Mouse (Mus musculus) liver, embryonic 11.5 days (tissue): ENCODE results near the gene Hopx. TPM values are rescaled to one million over a fixed set of nuclear protein-coding genes. Genes with fewer than 3 reads are reported as not detected.

Source experiments
- ATAC-seq: fragments of 200-750 bp; cut with Nextera tagmentation; replicated peaks from 2 replicates; pipeline ENCODE4 v1.8.0; 2017; ENCODE audit warnings: moderate number of reproducible peaks, mild to moderate bottlenecking, moderate TSS enrichment, moderate library complexity; ENCODE audit not compliant: low FRiP score
- DNase-seq: peaks from one replicate; pipeline ENCODE4 v3.0.0-alpha.2; 2017; ENCODE audit warnings: low spot score
- H3K27ac ChIP-seq: fragments of 300-500 bp; sonication (generic); 2 replicates; pipeline ENCODE4 v1.5.1; 2014; ENCODE audit warnings: mild to moderate bottlenecking, low read depth, low read length, control low read depth
- H3K27me3 ChIP-seq: fragments of 300-500 bp; sonication (generic); replicated peaks from 2 replicates; pipeline ENCODE4 v1.6.1; 2014; ENCODE audit warnings: low read length, mixed read lengths; ENCODE audit not compliant: control insufficient read depth, insufficient read depth
- H3K36me3 ChIP-seq: fragments of 300-500 bp; sonication (generic); 2 replicates; pipeline ENCODE4 v1.6.1; 2014; ENCODE audit warnings: mild to moderate bottlenecking, low read length, moderate library complexity, mixed read lengths; ENCODE audit not compliant: control insufficient read depth, insufficient read depth
- H3K4me1 ChIP-seq: fragments of 300-500 bp; sonication (generic); replicated peaks from 2 replicates; pipeline ENCODE4 v1.6.1; 2014; ENCODE audit warnings: low read length, mixed read lengths; ENCODE audit not compliant: control insufficient read depth, insufficient read depth
- H3K4me2 ChIP-seq: fragments of 300-500 bp; sonication (generic); 2 replicates; pipeline ENCODE4 v1.6.1; 2014; ENCODE audit warnings: mild to moderate bottlenecking, control low read depth, moderate library complexity
- H3K4me3 ChIP-seq: fragments of 300-500 bp; sonication (generic); 2 replicates; pipeline ENCODE4 v1.5.1; 2014; ENCODE audit warnings: low read depth, low read length, control low read depth
- H3K9ac ChIP-seq: fragments of 300-500 bp; sonication (generic); 2 replicates; pipeline ENCODE4 v1.6.1; 2014; ENCODE audit warnings: low read depth, low read length, control low read depth
- H3K9me3 ChIP-seq: fragments of 300-500 bp; sonication (generic); 2 replicates; pipeline ENCODE4 v1.6.1; 2016; ENCODE audit warnings: low read length, inconsistent platforms, mixed read lengths; ENCODE audit not compliant: control insufficient read depth
- WGBS: fragments of 180-500 bp; shearing (Covaris S2); extraction: QIAGEN DNeasy Blood & Tissue Kit; methylation state at CpG from one replicate; pipeline ENCODE4 v1.1.7; 2014; 5-methylcytosine and 5-hydroxymethylcytosine counted together
- polyA plus RNA-seq: library from polyadenylated mRNA; unstranded; fragments of >200 nt; fragmentation: Nextera tagmentation; extraction: Ambion mirVana; gene quantifications from 2 replicates; pipeline ENCODE4 v1.2.1, GENCODE M21; 2014

Gene Hopx
- polyA plus RNA-seq, 1 experiment from 2014 or later = 0.15 TPM

- no peaks in the 10 kb centered on the region for H3K27me3 ChIP-seq
- no peak overlapping the region for H3K9ac ChIP-seq
- no peak overlapping the region for H3K4me2 ChIP-seq
- DNase-seq (no peak), ATAC-seq (no peak)
- 45% methylated on average over 10 of the region's 10 CpGs for WGBS
- H3K36me3 ChIP-seq = no peaks in the 10 kb centered on the region
- H3K4me1 ChIP-seq = no peaks in the 10 kb centered on the region
- H3K4me3 ChIP-seq = no peak overlapping the region
- H3K9me3 ChIP-seq = no peaks in the 10 kb centered on the region
- no peak overlapping the region for H3K27ac ChIP-seq
Observed at GRCm38 (mm10) chr5:77060363-77060762, 54.6 kb downstream of the Hopx start.

- ATAC-seq (no peak), DNase-seq (no peak)
- Histone ChIP-seq H3K36me3 (no peaks in the 10 kb centered on the region), H3K27me3 (no peaks in the 10 kb centered on the region), H3K9me3 (no peaks in the 10 kb centered on the region), H3K27ac (no peak overlapping the region), H3K9ac (no peak overlapping the region), H3K4me1 (no peaks in the 10 kb centered on the region), H3K4me2 (no peak overlapping the region), H3K4me3 (no peak overlapping the region)
- 80% methylated on average over 12 of the region's 12 CpGs for WGBS
Observed at GRCm38 (mm10) chr5:77056881-77057440, 58.0 kb downstream of the Hopx start.

GRCm38 (mm10) chr5:77052616-77053015 is 62.3 kb downstream of the Hopx start:
- DNase-seq = no peak
- no peaks in the 10 kb centered on the region for H3K36me3 ChIP-seq
- WGBS = 87% methylated on average over 5 of the region's 5 CpGs
- H3K27me3 ChIP-seq = no peaks in the 10 kb centered on the region
- ATAC-seq = no peak
- H3K9ac ChIP-seq = no peak overlapping the region
- H3K27ac ChIP-seq = no peak overlapping the region
- no peak overlapping the region for H3K4me3 ChIP-seq
- no peaks in the 10 kb centered on the region for H3K9me3 ChIP-seq
- no peak overlapping the region for H3K4me2 ChIP-seq
- H3K4me1 ChIP-seq = no peaks in the 10 kb centered on the region

GRCm38 (mm10) chr5:77044362-77044761 is 70.6 kb downstream of the Hopx start:
- H3K36me3 ChIP-seq = no peaks in the 10 kb centered on the region
- 47% methylated on average over 5 of the region's 5 CpGs for WGBS
- no peak for DNase-seq

GRCm38 (mm10) chr5:77039391-77039790 is 75.5 kb downstream of the Hopx start:
- DNase-seq (no peak), ATAC-seq (no peak)
- no peak overlapping the region for H3K4me3 ChIP-seq
- no peaks in the 10 kb centered on the region for H3K9me3 ChIP-seq
- no peaks in the 10 kb centered on the region for H3K4me1 ChIP-seq
- H3K27me3 ChIP-seq = no peaks in the 10 kb centered on the region
- no peak overlapping the region for H3K9ac ChIP-seq
- H3K36me3 ChIP-seq = no peaks in the 10 kb centered on the region
- no peak overlapping the region for H3K27ac ChIP-seq
- no peak overlapping the region for H3K4me2 ChIP-seq

More at GRCm38 (mm10) chr5:77044362-77044761, 70.6 kb downstream of the Hopx start:
- H3K27ac ChIP-seq = no peak overlapping the region
- H3K9me3 ChIP-seq = no peaks in the 10 kb centered on the region
- H3K4me2 ChIP-seq = no peak overlapping the region
- no peak for ATAC-seq
- no peaks in the 10 kb centered on the region for H3K4me1 ChIP-seq
- no peaks in the 10 kb centered on the region for H3K27me3 ChIP-seq
- H3K9ac ChIP-seq = no peak overlapping the region
- H3K4me3 ChIP-seq = no peak overlapping the region

- no peak overlapping the region for H3K4me3 ChIP-seq
- H3K4me2 ChIP-seq = no peak overlapping the region
- H3K36me3 ChIP-seq = no peaks in the 10 kb centered on the region
- H3K27me3 ChIP-seq = no peaks in the 10 kb centered on the region
- H3K9me3 ChIP-seq = no peaks in the 10 kb centered on the region
- no peak overlapping the region for H3K9ac ChIP-seq
- ATAC-seq = no peak
- no peak overlapping the region for H3K27ac ChIP-seq
- no peaks in the 10 kb centered on the region for H3K4me1 ChIP-seq
- WGBS = 89% methylated on average over 10 of the region's 10 CpGs
- DNase-seq = no peak
Observed at GRCm38 (mm10) chr5:77038451-77038850, 76.5 kb downstream of the Hopx start.

Other genes starting within 250 kb of the Hopx start
- 17.1 and 20.7 TPM in 2 replicates for gene Aasdh, start 209.6 kb downstream of the Hopx start, polyA plus RNA-seq
- 357 and 393 TPM in 2 replicates for gene Paics, start 163.8 kb downstream of the Hopx start, polyA plus RNA-seq
- 73.0 and 87.1 TPM in 2 replicates for gene Ppat, start 163.5 kb downstream of the Hopx start, polyA plus RNA-seq
- 89.7 and 90.0 TPM in 2 replicates for gene Srp72, start 140.4 kb downstream of the Hopx start, polyA plus RNA-seq
- gene Arl9, start 111.1 kb downstream of the Hopx start, polyA plus RNA-seq = 0.47 TPM in 1 of 2 replicates, not detected in the other
- gene Thegl, start 99.1 kb downstream of the Hopx start, polyA plus RNA-seq = 0.34 and 0.48 TPM in 2 replicates
- gene Spink2, start 96.3 kb upstream of the Hopx start, polyA plus RNA-seq = 0.29 TPM in 1 of 2 replicates, not detected in the other
- 21.8 and 22.7 TPM in 2 replicates for gene Rest, start 150.4 kb upstream of the Hopx start, polyA plus RNA-seq
- gene Noa1, start 195.0 kb upstream of the Hopx start, polyA plus RNA-seq = 57.7 and 61.8 TPM in 2 replicates
- gene Polr2b, start 195.0 kb upstream of the Hopx start, polyA plus RNA-seq = 70.0 and 81.3 TPM in 2 replicates